Mouse (Mus musculus) erythroblast, embryonic 14.5 days (primary cell): ENCODE measurements around the gene Plekha6.

Experiments used
- GATA1 ChIP-seq: IDR thresholded peaks from 2 replicates; pipeline ENCODE4 v1.6.1; 2012; ENCODE audit warnings: low read length, inconsistent platforms, mixed read lengths
- TAL1 ChIP-seq: IDR thresholded peaks from 3 replicates; pipeline ENCODE4 v1.6.1; 2012; ENCODE audit warnings: low read length, inconsistent platforms, mixed read lengths

- no peak for TF ChIP-seq GATA1
- no peak for TF ChIP-seq TAL1
Measured at GRCm38 (mm10) chr1:133316577-133316976, 152.6 kb downstream of the Plekha6 start.
